Mouse (Mus musculus): ENCODE measurements around the gene Zfp827.
"Not testable (repeated sequence)": the region's sequence is repeated elsewhere in the genome, so short reads cannot be mapped to it uniquely, and the experiment has no call there.

Zfp827 gene

GRCm38 (mm10) chr8:79105186-79105585, 76.9 kb downstream of the Zfp827 start:
- no peak for DNase-seq (ENCODE audit: low spot score in 2 of 2)

GRCm38 (mm10) chr8:79111461-79111860, 83.2 kb downstream of the Zfp827 start:
- DNase-seq (ENCODE audit: low spot score in 2 of 2) = no peak

- DNase-seq (ENCODE audit: low spot score in 2 of 2) = no peak
These were observed 84.2 kb downstream of the Zfp827 start for GRCm38 (mm10) chr8:79112480-79112879.

GRCm38 (mm10) chr8:79113533-79113932, 85.3 kb downstream of the Zfp827 start:
- DNase-seq (ENCODE audit: low spot score in 2 of 2) = no peak

- DNase-seq (ENCODE audit: low spot score in 2 of 2) = peak in 1 of 2 experiments; percentile 44
These were observed 86.3 kb downstream of the Zfp827 start for GRCm38 (mm10) chr8:79114561-79114960.

GRCm38 (mm10) chr8:79116436-79116835, 88.2 kb downstream of the Zfp827 start:
- DNase-seq (ENCODE audit: low spot score in 2 of 2) = no peak

- DNase-seq (ENCODE audit: low spot score in 2 of 2) = no peak
These were observed 89.5 kb downstream of the Zfp827 start for GRCm38 (mm10) chr8:79117711-79118110.

- DNase-seq (ENCODE audit: low spot score in 2 of 2) = no peak
These were observed 93.4 kb downstream of the Zfp827 start for GRCm38 (mm10) chr8:79121614-79122013.

GRCm38 (mm10) chr8:79124231-79124630, 96.0 kb downstream of the Zfp827 start:
- DNase-seq (ENCODE audit: low spot score in 2 of 2) = no peak

GRCm38 (mm10) chr8:79127211-79127816, 99.1 kb downstream of the Zfp827 start:
- no peak for DNase-seq (ENCODE audit: low spot score in 2 of 2)

GRCm38 (mm10) chr8:79128534-79128933, 100.3 kb downstream of the Zfp827 start:
- not testable (repeated sequence) for DNase-seq (ENCODE audit: low spot score in 2 of 2)

GRCm38 (mm10) chr8:79139614-79140013, 111.4 kb downstream of the Zfp827 start:
- DNase-seq (ENCODE audit: low spot score in 2 of 2) = no peak

- no peak for DNase-seq (ENCODE audit: low spot score in 2 of 2)
These were observed 112.7 kb downstream of the Zfp827 start for GRCm38 (mm10) chr8:79140981-79141380.

GRCm38 (mm10) chr8:79141592-79141991, 113.4 kb downstream of the Zfp827 start:
- no peak for DNase-seq (ENCODE audit: low spot score in 2 of 2)

- peak in 1 of 2 experiments; percentile 35 for DNase-seq (ENCODE audit: low spot score in 2 of 2)
These were observed 115.5 kb downstream of the Zfp827 start for GRCm38 (mm10) chr8:79143729-79144128.

- DNase-seq (ENCODE audit: low spot score in 2 of 2) = no peak
These were observed 117.0 kb downstream of the Zfp827 start for GRCm38 (mm10) chr8:79145210-79145609.

- no peak for DNase-seq (ENCODE audit: low spot score in 2 of 2)
These were observed 117.4 kb downstream of the Zfp827 start for GRCm38 (mm10) chr8:79145626-79146025.

GRCm38 (mm10) chr8:79148799-79149198, 120.6 kb downstream of the Zfp827 start:
- no peak for DNase-seq (ENCODE audit: low spot score in 2 of 2)

GRCm38 (mm10) chr8:79149880-79150279, 121.6 kb downstream of the Zfp827 start:
- no peak for DNase-seq (ENCODE audit: low spot score in 2 of 2)

GRCm38 (mm10) chr8:79150544-79151192, 122.4 kb downstream of the Zfp827 start:
- no peak for DNase-seq (ENCODE audit: low spot score in 2 of 2)

GRCm38 (mm10) chr8:79151644-79152043, 123.4 kb downstream of the Zfp827 start:
- DNase-seq (ENCODE audit: low spot score in 2 of 2) = no peak

GRCm38 (mm10) chr8:79153201-79153600, 125.0 kb downstream of the Zfp827 start:
- DNase-seq (ENCODE audit: low spot score in 2 of 2) = no peak

- no peak for DNase-seq (ENCODE audit: low spot score in 2 of 2)
These were observed 125.4 kb downstream of the Zfp827 start for GRCm38 (mm10) chr8:79153637-79154036.

Data from heart, adult 9 months (tissue).